Mouse (Mus musculus): ENCODE data around the gene Fam117b. TPM values are rescaled to one million over a fixed set of nuclear protein-coding genes. Genes with fewer than 3 reads are reported as not detected.

Gene Fam117b
- 10 to 100 TPM; 40.1 to 60.8 TPM for polyA plus RNA-seq (2017; shearing (Covaris generic))

DNA sequence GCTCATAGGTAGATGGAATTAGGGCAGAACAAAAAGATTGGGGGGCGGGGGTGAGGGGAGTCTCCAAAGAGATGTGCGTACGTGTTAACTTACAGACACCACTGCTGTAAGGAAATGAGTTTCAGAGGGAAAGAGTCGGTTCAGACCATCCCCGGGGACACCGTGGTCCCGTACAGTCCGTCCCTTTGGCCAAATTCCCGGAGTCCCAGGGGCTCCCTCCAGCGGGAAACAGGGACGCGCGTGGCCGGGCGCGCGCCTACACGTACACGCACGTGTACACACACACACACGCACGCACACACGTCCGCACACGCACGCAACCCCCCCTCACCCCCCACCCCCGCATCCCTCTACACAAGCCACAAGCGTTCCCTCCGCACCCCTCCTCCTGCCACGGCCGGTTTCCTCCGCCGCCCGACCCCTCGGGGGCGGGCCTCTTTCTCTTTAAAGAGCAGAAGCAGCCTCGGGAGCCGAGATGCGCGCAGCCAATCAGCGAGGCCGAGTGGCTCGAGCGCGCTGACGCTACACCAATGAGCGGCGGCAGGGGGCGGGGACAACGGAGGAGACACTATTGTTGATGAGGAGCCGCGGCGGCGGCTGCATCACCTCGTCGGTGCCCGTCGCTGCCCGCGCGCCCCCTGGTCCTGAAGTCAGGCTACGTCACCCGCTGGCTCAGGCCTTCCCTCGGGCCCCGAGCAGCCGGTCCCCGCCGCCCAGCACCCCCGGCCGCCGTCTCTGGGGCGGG lies at the start of gene Fam117b:
Gene Fam117b (plus strand): TSS at position 594 of the 745 bp plus-strand sequence.

Other genes with a start within 250 kb of the Fam117b start
- gene Sumo1, start 242.2 kb upstream of the Fam117b start, polyA plus RNA-seq (2017; shearing (Covaris generic)), result 100 to 1,000 TPM; 338 to 348 TPM
- gene Nop58, start 228.0 kb upstream of the Fam117b start, polyA plus RNA-seq (2017; shearing (Covaris generic)), result 100 to 1,000 TPM; 157 to 189 TPM
- gene Bmpr2, start 149.6 kb upstream of the Fam117b start, polyA plus RNA-seq (2017; shearing (Covaris generic)), result 1 to 10 TPM in 1 of 2 experiments, under 1 TPM in 1; 0.92 to 1.2 TPM
- 1 to 10 TPM in 1 of 2 experiments, under 1 TPM in 1; 0.86 to 2.9 TPM for gene Ica1l, start 130.2 kb downstream of the Fam117b start, polyA plus RNA-seq (2017; shearing (Covaris generic))
- gene Carf, start 185.2 kb downstream of the Fam117b start, polyA plus RNA-seq (2017; shearing (Covaris generic)), result 10 to 100 TPM in 1 of 2 experiments, 1 to 10 TPM in 1; 3.6 to 10.3 TPM
- 10 to 100 TPM; 29.8 to 49.9 TPM for gene Wdr12, start 185.6 kb downstream of the Fam117b start, polyA plus RNA-seq (2017; shearing (Covaris generic))

Measured in inflammation-experienced regulatory T-cells (primary cell).